Mouse (Mus musculus) mature B cell (primary cell): Measurements from ENCODE around the gene Cd40.

Experiments used
- in situ Hi-C: fragments of 300-500 bp; cut with MboI; formaldehyde crosslinking; loops from 2 replicates; pipeline ENCODE4 v1.14.3; 2019

Gene Cd40

GRCm38 (mm10) chr2:165056377-165057085, 1.1 kb downstream of the Cd40 start:
- in situ Hi-C loops = no loop called here

- in situ Hi-C loops = no loop called here
These were observed 4.5 kb downstream of the Cd40 start for GRCm38 (mm10) chr2:165059961-165060360.

DNA sequence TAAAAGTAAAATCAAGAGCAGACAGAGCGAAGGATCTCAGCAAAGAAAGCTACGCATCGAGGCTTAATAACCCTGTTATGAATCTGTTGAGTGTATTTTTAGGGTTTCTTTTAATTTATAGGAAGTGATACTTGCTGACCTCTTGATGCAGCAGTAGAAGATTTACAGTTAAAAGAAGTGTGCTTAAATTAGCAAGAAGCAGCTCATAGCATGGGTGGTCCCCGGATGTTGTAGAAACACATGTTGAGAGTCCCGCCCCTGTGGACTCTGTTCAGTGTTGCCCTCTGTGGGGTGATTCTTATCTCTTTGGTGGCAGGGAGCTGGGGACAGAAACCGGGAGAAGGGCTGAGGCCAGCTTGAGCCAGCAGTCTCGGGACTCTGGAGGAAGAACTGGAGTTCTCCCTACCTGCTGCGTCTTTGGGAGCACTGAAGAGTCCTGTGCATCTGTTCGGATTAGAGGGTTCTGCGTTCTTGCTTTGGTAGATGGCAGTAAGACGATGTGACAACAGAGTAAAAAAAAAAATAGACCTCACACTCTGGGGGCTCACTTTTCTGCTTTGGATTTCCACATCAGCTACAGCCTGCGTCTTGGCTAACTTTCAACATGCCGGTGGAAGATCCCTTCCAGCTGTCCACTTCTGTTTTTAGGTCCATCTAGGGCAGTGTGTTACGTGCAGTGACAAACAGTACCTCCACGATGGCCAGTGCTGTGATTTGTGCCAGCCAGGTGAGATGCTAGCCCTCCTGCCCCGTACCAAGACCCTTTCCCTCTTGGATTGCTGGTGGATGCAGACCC, 6.4 kb downstream of the Cd40 start:
- in situ Hi-C loops = no loop called here

GRCm38 (mm10) chr2:165064489-165064888, 9.1 kb downstream of the Cd40 start:
- in situ Hi-C loops = no loop called here

DNA sequence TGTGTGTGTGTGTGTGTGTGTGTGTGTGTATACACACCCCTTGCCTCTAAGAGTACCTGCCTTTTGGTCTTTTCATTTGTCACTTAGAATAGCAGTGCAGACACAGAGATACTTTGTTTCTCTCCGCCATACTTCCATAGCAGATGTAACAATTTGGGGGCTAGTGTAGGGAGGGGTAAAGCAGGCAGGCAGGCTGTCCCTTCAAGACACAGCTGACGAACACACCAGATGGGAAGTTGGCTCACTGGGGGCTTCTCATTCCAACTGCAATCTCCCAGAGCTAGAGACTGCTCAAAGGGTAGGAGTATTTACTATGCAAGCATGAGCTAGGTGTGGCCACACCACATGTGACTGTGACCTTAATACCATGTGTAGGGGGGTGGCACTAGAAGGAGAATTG, 13.4 kb downstream of the Cd40 start:
- in situ Hi-C loops = no loop called here

- in situ Hi-C loops = no loop called here
These were observed 14.8 kb downstream of the Cd40 start for GRCm38 (mm10) chr2:165070096-165070816.

- in situ Hi-C loops = no loop called here
These were observed 18.0 kb downstream of the Cd40 start for GRCm38 (mm10) chr2:165073381-165073781.

- in situ Hi-C loops = no loop called here
These were observed 18.9 kb downstream of the Cd40 start for GRCm38 (mm10) chr2:165074081-165074884.

DNA sequence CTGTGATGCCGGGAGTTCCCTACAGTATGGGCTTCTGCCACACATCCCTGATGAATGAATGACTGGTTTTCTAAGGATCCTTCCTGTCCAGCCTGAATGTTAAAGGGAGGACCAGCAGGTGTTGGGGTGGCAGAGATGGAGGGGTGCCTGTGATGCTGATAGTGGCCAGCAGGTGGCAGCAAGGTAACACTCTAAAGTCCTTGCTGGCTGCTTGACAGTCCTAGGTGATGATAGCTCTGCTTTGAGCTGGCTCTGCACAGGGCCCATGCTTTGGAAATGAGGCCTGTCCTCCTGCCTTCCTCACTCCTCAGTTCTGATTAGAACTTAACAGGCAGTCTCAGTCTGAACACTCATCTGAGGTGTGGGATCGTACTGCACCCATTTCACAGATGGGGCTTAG, 19.5 kb downstream of the Cd40 start:
- in situ Hi-C loops = no loop called here

DNA sequence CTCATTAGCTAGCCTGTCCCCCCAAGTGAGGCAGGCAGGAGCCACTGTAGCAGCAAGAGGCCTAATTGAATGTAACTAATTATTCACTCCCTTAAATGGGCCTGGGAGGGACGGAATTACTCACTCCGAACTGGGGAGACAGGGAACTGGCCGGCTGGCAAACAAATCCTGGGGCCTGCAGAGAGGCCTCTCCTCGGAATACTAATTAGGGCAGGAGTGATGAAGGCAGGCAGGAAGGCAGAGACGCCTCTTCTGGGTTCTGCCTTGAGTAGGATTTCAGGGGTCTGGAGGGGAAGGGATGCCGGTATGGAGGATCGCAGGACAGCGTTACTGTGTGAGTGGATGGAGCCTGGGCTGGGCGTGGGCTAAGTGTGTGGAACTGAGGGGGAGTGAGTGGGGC, 21.6 kb downstream of the Cd40 start:
- in situ Hi-C loops = no loop called here

GRCm38 (mm10) chr2:165078045-165078444, 22.6 kb downstream of the Cd40 start:
- in situ Hi-C loops = no loop called here

GRCm38 (mm10) chr2:165078605-165079004, 23.2 kb downstream of the Cd40 start:
- in situ Hi-C loops = no loop called here

DNA sequence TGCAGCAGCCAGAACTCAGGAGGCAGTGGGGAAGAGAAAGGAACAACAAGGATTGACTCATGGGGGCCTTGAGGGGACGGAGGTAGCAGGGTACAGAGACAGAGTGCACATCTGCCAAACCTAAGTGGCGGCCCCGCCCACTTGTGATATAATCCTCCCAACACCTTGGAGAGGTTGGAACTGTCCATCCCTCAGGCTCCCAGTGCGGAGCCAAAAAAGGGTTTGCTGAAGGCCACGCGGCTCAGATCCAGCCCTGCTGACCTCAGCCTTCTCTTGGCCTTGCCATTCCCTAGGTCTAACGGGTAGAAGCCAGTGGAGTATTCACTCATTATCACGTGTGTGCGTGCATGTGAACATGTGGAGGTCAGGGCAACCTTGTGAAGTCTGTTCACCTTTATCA, 25.2 kb downstream of the Cd40 start:
- in situ Hi-C loops = no loop called here

DNA sequence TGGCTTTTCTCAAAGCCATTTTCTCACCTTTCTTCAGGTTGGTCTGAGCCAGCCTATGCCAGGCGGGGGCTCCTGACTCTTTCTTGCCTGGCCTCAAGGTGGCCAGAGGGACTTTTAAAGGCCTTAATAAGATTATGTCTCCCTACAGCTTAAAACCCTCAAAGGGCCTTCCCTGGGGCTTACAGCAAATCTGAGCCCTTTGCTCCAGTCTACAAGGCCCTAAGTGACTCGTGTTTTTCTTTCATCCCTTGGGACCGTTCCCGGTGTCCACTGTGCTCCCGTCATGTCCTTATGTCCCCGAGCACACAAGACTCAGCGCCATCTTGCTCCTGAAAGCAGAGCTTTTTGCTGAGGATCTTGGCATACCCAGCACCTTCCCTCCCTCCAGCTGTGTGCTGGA, 25.8 kb downstream of the Cd40 start:
- in situ Hi-C loops = no loop called here

DNA sequence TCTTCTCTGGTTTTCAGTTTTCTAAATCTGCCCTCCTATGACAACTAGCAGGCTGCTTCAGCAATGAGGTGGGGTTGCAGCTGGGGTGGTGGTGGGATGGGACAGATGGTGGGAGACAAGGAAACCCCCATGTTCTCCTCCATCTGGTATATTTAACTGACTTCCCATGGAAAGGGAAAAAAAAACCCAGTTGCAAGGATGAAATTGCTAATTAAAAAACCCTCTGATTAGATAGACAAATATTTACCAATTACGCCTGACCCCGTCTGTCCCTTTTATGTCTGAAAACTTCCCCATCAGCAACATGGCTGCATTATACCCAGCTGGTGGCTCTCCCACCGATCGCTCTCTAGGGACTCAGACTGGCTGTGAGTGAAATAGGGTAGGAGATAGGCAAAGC, 31.2 kb downstream of the Cd40 start:
- in situ Hi-C loops = no loop called here

GRCm38 (mm10) chr2:165089470-165089869, 34.0 kb downstream of the Cd40 start:
- in situ Hi-C loops = no loop called here

- in situ Hi-C loops = no loop called here
These were observed 35.2 kb downstream of the Cd40 start, which contains the start of gene 1700025C18Rik for GRCm38 (mm10) chr2:165090650-165091049. 1700025C18Rik (minus strand) TSS chr2:165090750.

DNA sequence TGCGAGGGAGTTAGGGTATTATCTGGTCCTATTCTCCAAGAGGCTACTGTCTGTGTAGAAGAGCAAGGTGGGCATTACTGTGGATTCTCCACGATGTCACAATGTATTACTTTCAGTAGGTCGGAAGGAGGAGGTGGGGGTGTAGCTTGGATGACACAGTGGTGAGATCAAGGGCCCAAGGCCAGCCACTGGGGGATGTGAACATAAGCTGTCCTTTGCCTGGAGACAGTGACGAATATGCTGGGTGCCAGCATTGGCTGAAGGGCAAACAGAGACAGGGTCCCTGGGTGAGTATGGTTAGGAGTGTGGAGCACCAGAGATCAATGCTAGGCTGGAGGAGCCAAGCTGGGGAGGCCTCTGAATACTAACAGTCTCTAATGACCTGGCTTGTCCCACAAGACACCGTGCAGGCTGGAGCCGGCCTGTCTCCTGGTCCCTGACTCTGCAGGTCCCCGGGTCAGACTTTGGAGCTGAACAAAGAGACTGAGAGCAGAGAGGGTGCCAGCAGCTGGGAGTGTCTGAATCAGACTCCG, 36.1 kb downstream of the Cd40 start:
- in situ Hi-C loops = no loop called here

DNA sequence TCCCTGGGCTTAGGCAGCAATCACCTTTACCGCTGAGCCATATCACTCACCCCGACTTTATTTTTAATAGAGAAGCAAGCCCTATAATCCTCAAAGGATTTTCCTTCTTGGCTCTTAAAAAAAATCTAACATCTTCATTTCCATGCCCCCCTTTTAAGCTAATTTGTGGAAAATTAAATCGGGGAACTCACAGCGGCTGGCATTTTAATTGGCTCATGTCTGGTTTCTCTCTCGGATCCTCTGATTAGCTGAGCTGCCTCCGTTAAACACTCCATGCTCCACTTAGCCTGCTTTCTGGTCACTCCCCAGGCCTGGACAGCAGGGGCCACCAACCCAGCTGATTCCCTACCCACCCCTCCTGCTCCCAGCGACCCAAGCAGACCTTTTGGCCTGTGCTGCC, 37.0 kb downstream of the Cd40 start:
- in situ Hi-C loops = no loop called here

GRCm38 (mm10) chr2:165096367-165096766, 40.9 kb downstream of the Cd40 start:
- in situ Hi-C loops = no loop called here

GRCm38 (mm10) chr2:165098861-165099260, 43.4 kb downstream of the Cd40 start:
- in situ Hi-C loops = no loop called here

- in situ Hi-C loops = no loop called here
These were observed 45.3 kb downstream of the Cd40 start for GRCm38 (mm10) chr2:165100749-165101148.
